Mouse (Mus musculus) mature B cell (primary cell): Measurements from ENCODE around the gene Klhl42.

Experiments used
- in situ Hi-C: fragments of 300-500 bp; cut with MboI; formaldehyde crosslinking; loops from 2 replicates; pipeline ENCODE4 v1.14.3; 2019

The Klhl42 gene

GRCm38 (mm10) chr6:147145753-147146152, 54.6 kb downstream of the Klhl42 start:
- in situ Hi-C loops: no loop called here

DNA sequence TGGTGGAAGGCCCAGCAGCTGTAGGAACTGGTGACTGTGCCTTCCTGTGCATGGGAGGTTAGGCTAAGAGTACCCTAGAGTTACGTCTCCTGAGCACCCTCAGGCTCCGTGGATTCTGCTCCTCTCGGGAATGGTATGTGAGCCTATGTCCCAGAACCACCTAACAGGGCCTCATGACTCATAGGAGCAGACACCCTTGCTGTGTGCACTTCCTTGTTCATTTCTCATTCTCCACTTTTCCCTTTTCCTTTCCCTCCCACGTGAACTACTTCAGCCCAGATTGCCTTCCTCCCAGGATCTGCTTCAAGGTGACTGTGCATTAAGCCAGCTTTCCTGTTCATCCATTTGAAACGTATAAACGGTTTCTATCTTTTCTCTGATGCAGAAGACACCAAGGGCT, 59.9 kb downstream of the Klhl42 start:
- in situ Hi-C loops: no loop called here

GRCm38 (mm10) chr6:147151839-147152238, 60.7 kb downstream of the Klhl42 start:
- in situ Hi-C loops: no loop called here

- in situ Hi-C loops: no loop called here
Measured at GRCm38 (mm10) chr6:147155085-147155484, 63.9 kb downstream of the Klhl42 start.

DNA sequence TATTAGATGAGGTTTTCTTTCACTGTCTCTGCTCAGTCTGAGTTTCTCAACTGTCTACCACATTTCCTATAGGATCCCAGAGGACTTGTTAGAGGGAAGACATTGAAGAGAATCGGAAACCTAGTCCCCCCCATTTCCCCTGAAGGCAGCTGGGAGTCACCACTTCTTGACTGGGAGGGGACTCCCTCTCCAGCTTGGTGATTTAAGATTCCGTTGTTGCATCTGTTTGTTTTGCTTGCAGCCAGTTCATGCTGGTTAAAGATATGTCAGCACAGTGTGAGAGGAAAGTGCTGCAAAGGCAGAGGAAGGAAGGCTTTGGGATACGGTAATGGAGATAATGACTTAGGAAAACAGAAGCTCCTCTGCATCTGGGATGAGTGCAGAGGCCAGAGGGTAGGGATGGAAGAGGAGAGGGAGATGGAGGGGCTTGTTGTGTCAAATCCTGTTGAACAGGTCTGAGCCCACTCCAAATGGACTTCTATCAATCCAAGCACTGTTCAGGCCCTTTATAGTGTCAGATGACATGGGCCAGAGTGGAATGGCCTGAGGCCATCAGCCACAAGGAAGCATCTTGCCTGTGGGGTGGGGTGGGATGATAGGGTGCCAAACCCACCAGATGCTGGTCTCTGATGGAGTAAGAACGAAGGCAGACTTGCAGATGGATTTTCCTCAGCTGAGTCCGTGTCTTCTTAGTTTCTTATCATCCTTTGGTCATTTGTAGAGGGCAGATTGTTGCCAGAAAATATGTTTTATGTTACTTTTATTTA, 70.8 kb downstream of the Klhl42 start:
- in situ Hi-C loops: no loop called here
